Mouse (Mus musculus) A20 (cell line): ENCODE data around the gene Vrk3.

Experiments used
- DNase-seq: peaks from one replicate; pipeline ENCODE4 v3.0.0-alpha.2; 2011; ENCODE audit warnings: low read depth, low spot score

The Vrk3 gene

GRCm38 (mm10) chr7:44760366-44760765, 12.2 kb downstream of the Vrk3 start:
- no peak for DNase-seq

- no peak for DNase-seq
Observed at GRCm38 (mm10) chr7:44768129-44768528, 19.9 kb downstream of the Vrk3 start.

GRCm38 (mm10) chr7:44770046-44770578, 21.9 kb downstream of the Vrk3 start:
- DNase-seq = peak; percentile 48

- no peak for DNase-seq
Observed at GRCm38 (mm10) chr7:44772591-44773204, 24.5 kb downstream of the Vrk3 start.

- DNase-seq = no peak
Observed at GRCm38 (mm10) chr7:44776849-44777498, 28.8 kb downstream of the Vrk3 start.

GRCm38 (mm10) chr7:44780101-44780500, 31.9 kb downstream of the Vrk3 start:
- DNase-seq = no peak

DNA sequence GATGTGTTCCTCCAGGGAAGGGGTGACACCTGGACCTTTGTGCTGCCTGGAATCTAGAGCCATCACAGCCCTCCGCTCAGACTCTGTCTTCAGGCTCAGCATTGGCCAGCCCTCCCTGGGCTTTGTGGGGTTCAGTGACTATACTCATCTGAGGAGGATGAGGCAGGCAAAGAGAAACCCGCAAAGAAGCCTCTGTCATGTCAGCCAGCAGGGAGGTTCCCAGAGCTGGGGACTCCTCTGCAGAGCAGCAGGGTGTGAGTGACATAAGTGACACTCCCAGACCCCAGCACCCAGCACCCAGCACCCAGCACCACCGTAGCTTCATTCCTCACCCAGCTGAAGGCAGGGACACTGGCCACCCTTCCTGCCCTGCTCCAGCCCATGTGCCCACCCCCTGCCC, 41.3 kb downstream of the Vrk3 start:
- no peak for DNase-seq

DNA sequence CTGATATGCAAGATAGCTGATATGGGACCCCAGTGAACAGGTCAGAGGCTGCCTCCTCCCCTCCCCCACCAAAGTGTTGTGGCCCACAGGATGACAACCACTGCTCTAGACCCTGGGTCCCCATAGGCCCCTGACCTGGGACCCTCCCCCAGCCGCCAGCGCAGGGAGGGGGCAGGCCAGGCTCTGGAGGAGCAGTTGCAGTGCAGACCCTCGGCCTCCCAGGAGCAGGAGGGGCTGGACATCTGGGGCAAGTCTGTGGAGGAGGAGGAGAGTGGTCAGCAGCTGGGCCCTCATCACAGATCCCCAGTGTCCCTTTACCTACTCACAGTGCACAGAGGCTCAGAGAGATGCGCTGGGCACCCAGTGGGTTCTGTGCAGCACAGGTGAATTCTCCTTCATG, 41.9 kb downstream of the Vrk3 start:
- DNase-seq = no peak

DNA sequence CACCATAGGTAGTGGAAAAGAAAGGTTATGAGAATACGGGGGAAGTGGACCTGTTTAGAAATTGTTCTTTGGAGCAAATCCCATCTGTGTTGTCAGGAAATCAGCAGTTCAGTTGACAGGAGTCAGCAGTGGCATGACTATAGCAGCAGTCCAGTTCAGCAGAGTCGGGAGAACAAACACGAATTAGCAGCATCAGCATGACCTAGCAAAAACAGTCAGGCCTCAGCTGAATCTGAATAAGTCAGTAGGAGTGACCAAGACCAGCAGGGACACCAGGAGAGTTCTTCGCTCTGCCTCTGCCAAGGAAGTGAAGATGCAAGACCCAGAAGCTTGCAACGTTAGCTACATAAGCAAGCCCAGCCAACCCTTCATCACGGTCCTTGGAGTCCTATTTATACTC, 44.6 kb downstream of the Vrk3 start:
- no peak for DNase-seq

DNA sequence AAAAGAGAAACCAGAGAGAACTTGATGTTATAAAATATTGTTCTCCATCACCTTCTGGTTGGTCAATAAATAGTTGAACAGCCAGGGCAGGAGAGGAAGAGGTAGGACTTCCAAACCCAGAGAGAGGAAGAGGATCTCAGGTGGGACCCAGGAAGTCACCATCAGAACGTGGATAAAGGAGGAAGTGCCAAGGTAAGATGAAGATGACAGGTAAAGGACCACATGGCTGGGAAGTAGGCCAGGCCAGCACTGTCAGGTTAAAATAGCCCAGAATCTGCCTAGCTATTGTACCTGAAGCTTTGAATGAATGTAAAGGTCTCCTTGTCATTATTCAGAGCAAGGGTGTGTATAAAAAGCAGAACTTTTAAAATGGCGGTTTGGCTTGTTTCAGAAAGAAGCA, 60.7 kb downstream of the Vrk3 start:
- DNase-seq = no peak

DNA sequence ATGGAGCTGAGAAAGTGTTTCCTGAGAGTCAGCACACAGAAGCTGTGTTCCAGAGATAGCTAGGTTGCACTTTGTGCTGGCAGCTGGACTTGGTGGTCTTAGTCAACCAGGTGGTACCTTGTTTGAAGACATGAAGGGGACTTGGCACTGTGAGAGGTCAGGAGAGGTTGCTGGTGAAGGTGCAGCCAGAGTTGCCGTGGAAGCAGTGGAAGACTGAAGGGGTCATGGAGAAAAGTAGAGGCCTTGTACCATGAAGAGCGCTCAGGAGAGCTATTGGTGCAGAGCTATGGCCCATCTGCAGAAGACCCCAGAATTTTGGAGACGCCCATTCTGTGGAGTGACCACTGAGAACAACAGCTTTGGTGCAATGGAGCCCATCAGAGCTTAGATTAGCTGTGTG, 61.3 kb downstream of the Vrk3 start:
- DNase-seq = no peak

DNA sequence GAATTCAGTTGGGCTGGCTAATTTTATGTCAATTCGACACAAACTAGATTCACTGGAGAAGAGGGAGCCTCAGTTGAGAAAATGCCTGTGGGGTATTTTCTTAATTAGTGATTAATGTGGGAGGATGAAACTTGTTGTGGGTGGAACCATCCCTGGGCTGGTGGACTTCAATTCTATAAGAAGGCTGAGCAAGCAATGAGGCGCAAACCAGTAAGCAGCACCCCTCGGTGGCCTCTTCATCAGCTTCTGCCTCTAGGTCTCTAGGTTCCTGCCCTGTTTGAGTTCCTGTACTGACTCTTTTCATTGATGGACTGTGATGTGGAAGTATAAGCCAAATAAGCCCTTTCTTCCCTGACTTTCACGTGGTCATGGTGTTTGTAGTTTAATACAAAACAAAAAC, 62.2 kb downstream of the Vrk3 start:
- DNase-seq = no peak

DNA sequence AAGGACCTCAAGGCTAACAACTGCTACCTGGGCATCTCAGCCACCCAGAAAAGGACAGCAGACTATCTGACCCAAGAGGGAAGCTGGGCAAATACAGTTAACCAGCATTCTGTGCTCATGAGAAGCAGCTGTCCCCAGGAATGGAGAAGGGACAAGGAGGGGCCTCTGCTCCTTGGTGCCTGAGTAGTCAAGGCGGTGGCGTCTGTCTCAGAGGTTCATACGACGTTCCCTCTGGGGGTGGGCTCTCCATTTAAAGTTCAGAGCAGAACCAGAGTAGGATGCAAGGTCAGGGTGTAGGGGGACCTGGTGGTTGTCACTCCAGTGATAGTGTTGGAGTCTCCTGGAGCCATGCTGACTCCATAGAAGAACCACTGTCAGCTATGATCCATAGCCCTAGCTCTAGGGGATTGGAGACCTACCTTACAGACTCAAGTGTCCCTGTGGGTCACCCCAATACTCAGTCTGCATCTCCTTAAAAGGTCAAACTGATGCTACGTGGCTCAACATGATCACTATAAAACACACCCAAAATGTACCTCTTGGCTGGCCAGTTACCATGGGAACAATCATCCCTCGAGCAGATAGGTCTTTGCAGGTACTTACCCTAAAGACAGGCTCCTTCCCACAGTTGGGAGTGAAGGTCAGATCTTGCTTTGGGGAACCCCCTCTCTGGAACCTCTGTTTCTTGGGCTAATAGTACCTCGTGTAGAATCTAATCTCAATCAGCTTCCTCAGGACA, 62.8 kb downstream of the Vrk3 start:
- DNase-seq = no peak

- DNase-seq = no peak
Observed at GRCm38 (mm10) chr7:44812651-44813325, 64.6 kb downstream of the Vrk3 start.

- no peak for DNase-seq
Observed at GRCm38 (mm10) chr7:44813985-44814384, 65.8 kb downstream of the Vrk3 start.

DNA sequence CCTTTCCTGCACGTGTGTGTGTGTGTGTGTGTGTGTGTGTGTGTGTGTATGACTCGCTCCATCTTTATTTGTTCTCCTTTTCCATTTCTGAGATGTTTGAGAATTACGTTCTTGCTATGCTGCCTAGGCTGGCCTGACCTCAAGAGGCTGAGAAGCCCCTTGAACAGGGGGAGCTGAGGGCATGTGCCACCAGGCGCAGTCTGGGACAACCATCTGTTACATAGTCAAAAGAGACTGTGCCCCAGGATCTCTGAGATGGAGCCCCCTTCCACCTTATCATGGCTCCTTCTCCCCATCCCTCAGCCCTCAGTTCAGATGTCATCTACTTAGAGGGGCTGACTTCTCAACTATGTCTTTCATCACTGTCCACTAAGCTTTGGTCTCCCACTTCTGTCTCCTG, 66.2 kb downstream of the Vrk3 start:
- DNase-seq = no peak

- DNase-seq = no peak
Observed at GRCm38 (mm10) chr7:44814952-44815553, 66.8 kb downstream of the Vrk3 start.

GRCm38 (mm10) chr7:44815721-44816469, 67.7 kb downstream of the Vrk3 start, which contains the start of the genes Nup62 and Il4i1:
Gene Nup62 (plus strand): TSS chr7:44816088.
Gene Il4i1 (plus strand): TSS chr7:44816387.
- peak; percentile 100 for DNase-seq

- peak; percentile 75 for DNase-seq
Observed at GRCm38 (mm10) chr7:44816470-44817021, 68.3 kb downstream of the Vrk3 start, which contains the start of gene Atf5. Gene Atf5 (minus strand): TSS chr7:44816658.

DNA sequence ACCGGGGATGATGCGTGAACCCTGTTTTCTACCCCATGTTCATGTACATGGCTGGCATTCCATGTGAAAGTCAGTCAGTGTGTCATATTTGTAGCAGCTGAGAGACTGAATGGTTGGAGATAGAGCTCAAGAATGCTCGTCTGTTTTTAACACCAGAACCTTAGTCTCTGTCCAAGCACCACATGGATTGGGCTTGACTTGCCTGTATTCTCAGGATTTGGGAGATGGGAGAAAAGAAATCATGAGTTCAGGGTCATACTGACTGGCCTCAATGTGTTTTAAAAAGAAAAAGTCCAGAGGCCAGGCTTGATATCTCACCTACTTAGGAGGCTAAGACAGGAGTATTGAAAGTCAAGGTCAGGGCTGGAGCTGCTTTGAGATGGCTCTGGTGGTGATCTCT, 69.2 kb downstream of the Vrk3 start:
- no peak for DNase-seq
